Mouse (Mus musculus): Measurements from ENCODE around the gene Sf3b4. TPM values are rescaled to one million over a fixed set of nuclear protein-coding genes. Genes with fewer than 3 reads are reported as not detected.
"Not testable (repeated sequence)": the region's sequence is repeated elsewhere in the genome, so short reads cannot be mapped to it uniquely, and the experiment has no call there.

The Sf3b4 gene
- polyA plus RNA-seq, 1 experiment from 2014 or later, result 152 TPM

- Histone ChIP-seq H3K36me3 (no peaks in the 10 kb centered on the region), H3K27ac (peak overlapping the region; percentile 80), H3K4me1 (replicated peaks) (peaks cover 6% of the 10 kb centered on the region), H3K4me3 (replicated peaks) (peak overlapping the region; percentile 54), H3K27me3 (replicated peaks) (no peaks in the 10 kb centered on the region), H3K9ac (peak overlapping the region; percentile 67), H3K4me2 (replicated peaks) (peak overlapping the region; percentile 92), H3K9me3 (no peaks in the 10 kb centered on the region)
- WGBS, result 2% methylated on average over 12 of the region's 12 CpGs
- ATAC-seq, result peak; percentile 78
Measured at GRCm38 (mm10) chr3:96160803-96161516, 11.2 kb upstream of the Sf3b4 start.

- H3K27me3 ChIP-seq (replicated peaks), result no peaks in the 10 kb centered on the region
- peaks cover 6% of the 10 kb centered on the region for H3K4me1 ChIP-seq (replicated peaks)
- peak within 1 kb of the TSS; percentile 67 for H3K9ac ChIP-seq
- no peaks in the 10 kb centered on the region for H3K9me3 ChIP-seq
- peak; percentile 50 for ATAC-seq
- peak within 1 kb of the TSS; percentile 80 for H3K27ac ChIP-seq
- WGBS, result 3% methylated on average over 16 of the region's 16 CpGs
- H3K36me3 ChIP-seq, result no peaks in the 10 kb centered on the region
- H3K4me2 ChIP-seq (replicated peaks), result peak within 1 kb of the TSS; percentile 92
- H3K4me3 ChIP-seq (replicated peaks), result peak within 1 kb of the TSS; percentile 54
Measured at GRCm38 (mm10) chr3:96161869-96162840, 10.0 kb upstream of the Sf3b4 start, which contains the start of gene Mtmr11. Mtmr11 (plus strand) TSS chr3:96162004.

GRCm38 (mm10) chr3:96163040-96163439 lies 9.1 kb upstream of the Sf3b4 start:
- 86% methylated on average over 6 of the region's 6 CpGs for WGBS
- Histone ChIP-seq H3K4me1 (replicated peaks) (peaks cover 6% of the 10 kb centered on the region), H3K27me3 (replicated peaks) (no peaks in the 10 kb centered on the region), H3K36me3 (no peaks in the 10 kb centered on the region), H3K4me2 (replicated peaks) (peak overlapping the region; percentile 92), H3K27ac (peak overlapping the region; percentile 59; the same call in 1 of the 2 replicates), H3K9ac (peak overlapping the region; percentile 67; the same call in 1 of the 2 replicates), H3K4me3 (replicated peaks) (peak overlapping the region; percentile 54), H3K9me3 (no peaks in the 10 kb centered on the region)
- no peak for ATAC-seq

- Histone ChIP-seq H3K9ac (no peak overlapping the region), H3K27ac (no peak overlapping the region), H3K4me3 (replicated peaks) (no peak overlapping the region), H3K4me1 (replicated peaks) (0 out of 2 replicates have a peak, but pooled peaks cover 11% of the 10 kb centered on the region), H3K36me3 (peaks cover 3% of the 10 kb centered on the region; the same call in 1 of the 2 replicates), H3K9me3 (no peaks in the 10 kb centered on the region), H3K4me2 (replicated peaks) (no peak overlapping the region), H3K27me3 (replicated peaks) (no peaks in the 10 kb centered on the region)
- no peak for ATAC-seq
- WGBS, result 69% methylated on average over 12 of the region's 12 CpGs
Measured at GRCm38 (mm10) chr3:96168466-96169158, 3.5 kb upstream of the Sf3b4 start.

- no peaks in the 10 kb centered on the region for H3K27me3 ChIP-seq (replicated peaks)
- no peak for ATAC-seq
- no peaks in the 10 kb centered on the region for H3K9me3 ChIP-seq
- H3K9ac ChIP-seq, result no peak overlapping the region
- 86% methylated on average over 4 of the region's 4 CpGs for WGBS
- H3K4me1 ChIP-seq (replicated peaks), result peaks cover 15% of the 10 kb centered on the region
- peaks cover 5% of the 10 kb centered on the region; the same call in 1 of the 2 replicates for H3K36me3 ChIP-seq
- H3K4me3 ChIP-seq (replicated peaks), result no peak overlapping the region
- H3K4me2 ChIP-seq (replicated peaks), result no peak overlapping the region
- H3K27ac ChIP-seq, result no peak overlapping the region
Measured at GRCm38 (mm10) chr3:96170276-96170675, 1.9 kb upstream of the Sf3b4 start.

- Histone ChIP-seq H3K9me3 (no peaks in the 10 kb centered on the region), H3K9ac (peak overlapping the region; percentile 84), H3K27ac (peak overlapping the region; percentile 42; the same call in 1 of the 2 replicates), H3K4me3 (replicated peaks) (peak overlapping the region; percentile 78; the same call in 1 of the 2 replicates), H3K36me3 (peaks cover 7% of the 10 kb centered on the region), H3K4me2 (replicated peaks) (peak overlapping the region; percentile 84), H3K4me1 (replicated peaks) (peaks cover 15% of the 10 kb centered on the region), H3K27me3 (replicated peaks) (no peaks in the 10 kb centered on the region)
- 56% methylated on average over 10 of the region's 10 CpGs for WGBS
- ATAC-seq, result no peak
Measured at GRCm38 (mm10) chr3:96170976-96171545, 1.1 kb upstream of the Sf3b4 start.

GRCm38 (mm10) chr3:96171583-96172196 lies 442 bp upstream of the Sf3b4 start:
- peak; percentile 19; the same call in 1 of the 2 replicates for ATAC-seq
- Histone ChIP-seq H3K4me1 (replicated peaks) (peaks cover 15% of the 10 kb centered on the region), H3K36me3 (peaks cover 13% of the 10 kb centered on the region), H3K4me2 (replicated peaks) (peak overlapping the region; percentile 84), H3K27ac (peak overlapping the region; percentile 99), H3K9me3 (no peaks in the 10 kb centered on the region), H3K9ac (peak overlapping the region; percentile 84), H3K4me3 (replicated peaks) (peak overlapping the region; percentile 78), H3K27me3 (replicated peaks) (no peaks in the 10 kb centered on the region)
- 15% methylated on average over 18 of the region's 18 CpGs for WGBS

- Histone ChIP-seq H3K27ac (0 out of 2 replicates have a peak overlapping the region, but pooled peaks have one; percentile 99), H3K9ac (peak overlapping the region; percentile 77), H3K36me3 (peaks cover 18% of the 10 kb centered on the region), H3K9me3 (no peaks in the 10 kb centered on the region), H3K27me3 (replicated peaks) (no peaks in the 10 kb centered on the region), H3K4me1 (replicated peaks) (peaks cover 15% of the 10 kb centered on the region), H3K4me2 (replicated peaks) (peak overlapping the region; percentile 84), H3K4me3 (replicated peaks) (peak overlapping the region; percentile 78)
- 34% methylated on average over 7 of the region's 7 CpGs for WGBS
- no peak for ATAC-seq
Measured at GRCm38 (mm10) chr3:96173185-96173584, 1.1 kb downstream of the Sf3b4 start.

- H3K36me3 ChIP-seq, result peaks cover 18% of the 10 kb centered on the region
- H3K9ac ChIP-seq; H3K27ac ChIP-seq; ATAC-seq; H3K9me3 ChIP-seq; H3K27me3 ChIP-seq (replicated peaks); H3K4me3 ChIP-seq (replicated peaks): not testable (repeated sequence)
- 0 out of 2 replicates have a peak overlapping the region, but pooled peaks have one; percentile 11 for H3K4me2 ChIP-seq (replicated peaks)
- H3K4me1 ChIP-seq (replicated peaks), result peaks cover 15% of the 10 kb centered on the region
- 76% methylated on average over 4 of the region's 4 CpGs for WGBS
Measured at GRCm38 (mm10) chr3:96174042-96174441, 1.9 kb downstream of the Sf3b4 start.

GRCm38 (mm10) chr3:96175251-96175650 lies 3.1 kb downstream of the Sf3b4 start:
- Histone ChIP-seq H3K4me1 (replicated peaks) (peaks cover 14% of the 10 kb centered on the region), H3K9ac (no peak overlapping the region), H3K9me3 (no peaks in the 10 kb centered on the region), H3K4me3 (replicated peaks) (no peak overlapping the region), H3K27me3 (replicated peaks) (no peaks in the 10 kb centered on the region), H3K4me2 (replicated peaks) (no peak overlapping the region), H3K36me3 (peaks cover 15% of the 10 kb centered on the region), H3K27ac (no peak overlapping the region)
- WGBS, result 94% methylated on average over 6 of the region's 6 CpGs
- no peak for ATAC-seq

- H3K9me3 ChIP-seq, result no peaks in the 10 kb centered on the region
- H3K4me3 ChIP-seq (replicated peaks), result no peak overlapping the region
- peaks cover 15% of the 10 kb centered on the region for H3K36me3 ChIP-seq
- WGBS, result 86% methylated on average over 4 of the region's 4 CpGs
- peaks cover 25% of the 10 kb centered on the region for H3K4me1 ChIP-seq (replicated peaks)
- H3K27me3 ChIP-seq (replicated peaks), result no peaks in the 10 kb centered on the region
- no peak overlapping the region for H3K9ac ChIP-seq
- H3K4me2 ChIP-seq (replicated peaks), result no peak overlapping the region
- no peak for ATAC-seq
- H3K27ac ChIP-seq, result no peak overlapping the region
Measured at GRCm38 (mm10) chr3:96178427-96178826, 6.3 kb downstream of the Sf3b4 start.

Data from intestine, embryonic 15.5 days (tissue).